Mouse (Mus musculus): ENCODE data around the gene Neo1. TPM values are rescaled to one million over a fixed set of nuclear protein-coding genes. Genes with fewer than 3 reads are reported as not detected.

Neo1 gene
- polyA plus RNA-seq (2012; rRNA removed): 25.1 and 28.6 TPM in 2 replicates

- under 1% methylated on average over 80 of the region's 86 CpGs for WGBS
- TF ChIP-seq CTCF (IDR thresholded peaks at IDR 0.05; ENCODE audit: insufficient read depth, low read length) (no peak), POLR2A (IDR thresholded peaks at IDR 0.05; ENCODE audit: borderline replicate concordance, extremely low read depth, low read depth, low read length) (no peak)
- peak within 1 kb of the TSS; percentile 62 for H3K4me3 ChIP-seq (replicated peaks; ENCODE audit: extremely low read depth, low read depth, low read length)
- H3K4me1 ChIP-seq (ENCODE audit: control insufficient read depth, insufficient read depth, low read length): peaks cover 6% of the 10 kb centered on the region; the same call in 1 of the 2 replicates
- DNase-seq: peak; percentile 81
Measured at GRCm38 (mm10) chr9:59036159-59036731, at the start of gene Neo1. Gene Neo1 (minus strand): TSS chr9:59036441.

DNA sequence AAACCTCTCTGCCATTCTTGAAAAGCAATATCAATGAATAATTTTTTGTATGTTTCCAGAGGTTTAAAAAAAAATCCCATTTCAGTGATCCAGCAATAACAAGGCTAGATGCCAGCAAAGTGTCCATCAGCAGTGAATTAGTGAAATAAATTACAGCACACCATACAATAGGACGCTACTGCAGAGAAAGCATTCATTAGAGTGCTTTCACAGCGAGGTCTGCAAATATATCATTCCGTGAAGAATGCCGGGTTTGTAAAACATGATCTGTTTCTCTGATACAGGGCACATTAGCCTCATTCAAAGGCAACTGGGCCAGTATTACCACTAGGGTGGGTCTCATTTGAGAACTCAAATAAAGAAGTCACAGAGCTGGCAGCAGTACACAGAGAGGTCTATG is 39.4 kb upstream of the Neo1 start:
- DNase-seq: no peak
- no peak for TF ChIP-seq POLR2A (IDR thresholded peaks at IDR 0.05; ENCODE audit: borderline replicate concordance, extremely low read depth, low read depth, low read length)
- TF ChIP-seq CTCF (IDR thresholded peaks at IDR 0.05; ENCODE audit: insufficient read depth, low read length): no peak

DNA sequence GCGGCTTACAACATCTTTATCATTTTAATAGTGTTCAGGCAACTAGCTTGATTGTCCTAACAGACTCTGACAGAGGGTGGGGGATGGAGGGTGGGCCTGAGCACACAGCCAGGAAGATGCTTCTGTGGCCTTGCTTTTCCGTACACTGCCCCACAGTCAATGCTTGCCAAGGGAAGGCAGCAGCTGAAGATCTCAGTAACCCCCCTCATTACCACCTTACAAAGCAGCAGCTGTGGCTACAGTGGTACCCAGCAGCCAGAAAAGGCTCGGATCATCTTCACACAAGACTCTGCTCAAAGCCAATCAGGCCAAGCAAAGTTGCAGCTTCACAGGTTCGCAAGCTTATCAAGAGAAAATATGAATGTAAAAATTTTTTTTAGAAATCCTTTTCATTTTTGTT is 37.6 kb upstream of the Neo1 start:
- peaks cover 2% of the 10 kb centered on the region; the same call in 1 of the 2 replicates for H3K4me1 ChIP-seq (ENCODE audit: control insufficient read depth, insufficient read depth, low read length)
- WGBS: 79% methylated on average over 4 of the region's 4 CpGs
- H3K4me3 ChIP-seq (replicated peaks; ENCODE audit: extremely low read depth, low read depth, low read length): no peak overlapping the region
- TF ChIP-seq CTCF (IDR thresholded peaks at IDR 0.05; ENCODE audit: insufficient read depth, low read length): no peak
- no peak for TF ChIP-seq POLR2A (IDR thresholded peaks at IDR 0.05; ENCODE audit: borderline replicate concordance, extremely low read depth, low read depth, low read length)
- DNase-seq: no peak

More for the DNA sequence above, 39.4 kb upstream of the Neo1 start:
- WGBS: 73% methylated on average over 4 of the region's 4 CpGs
- Histone ChIP-seq H3K4me3 (replicated peaks; ENCODE audit: extremely low read depth, low read depth, low read length) (no peak overlapping the region), H3K4me1 (ENCODE audit: control insufficient read depth, insufficient read depth, low read length) (peaks cover 2% of the 10 kb centered on the region; the same call in 1 of the 2 replicates)

DNA sequence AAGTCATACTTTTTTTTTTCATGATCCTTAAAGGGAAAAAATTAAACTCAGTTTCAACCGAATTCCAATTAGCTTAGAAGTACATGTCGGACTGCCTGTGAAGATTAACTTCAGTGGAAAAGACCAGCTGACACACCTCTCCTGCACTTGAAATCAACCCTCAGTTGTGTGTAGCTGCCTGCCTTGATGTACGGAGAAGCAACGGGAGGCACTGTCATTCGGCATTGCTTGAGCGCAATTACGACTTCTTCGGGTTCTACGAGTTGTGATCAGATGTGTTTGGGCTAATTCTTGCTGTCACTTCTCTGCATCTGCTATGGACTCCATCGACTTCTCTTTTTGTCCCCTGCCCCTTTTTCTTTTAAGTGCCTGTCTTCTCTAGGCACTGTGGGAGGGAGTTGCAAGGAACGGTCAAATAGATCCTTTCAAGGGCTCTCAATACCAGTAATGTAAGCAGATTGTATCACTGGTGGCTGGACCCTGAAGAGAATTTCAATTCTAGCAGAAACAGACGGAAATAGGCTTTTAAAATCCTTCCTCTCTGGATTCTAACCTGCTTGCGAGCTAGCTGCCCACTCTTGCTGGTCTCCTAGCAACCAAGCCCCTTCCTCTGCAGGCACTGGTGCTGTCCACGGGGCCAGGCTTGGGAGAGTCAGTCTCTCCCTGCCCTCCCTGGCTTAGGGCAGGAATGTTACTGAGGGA is 36.0 kb upstream of the Neo1 start:
- WGBS: 28% methylated on average over 14 of the region's 14 CpGs
- Histone ChIP-seq H3K4me3 (replicated peaks; ENCODE audit: extremely low read depth, low read depth, low read length) (no peak overlapping the region), H3K4me1 (ENCODE audit: control insufficient read depth, insufficient read depth, low read length) (peaks cover 2% of the 10 kb centered on the region; the same call in 1 of the 2 replicates)
- no peak for DNase-seq
- TF ChIP-seq POLR2A (IDR thresholded peaks at IDR 0.05; ENCODE audit: borderline replicate concordance, extremely low read depth, low read depth, low read length) (no peak), CTCF (IDR thresholded peaks at IDR 0.05; ENCODE audit: insufficient read depth, low read length) (no peak)

GRCm38 (mm10) chr9:59071220-59071977 is 35.2 kb upstream of the Neo1 start:
- WGBS: 31% methylated on average over 7 of the region's 7 CpGs
- DNase-seq: no peak
- Histone ChIP-seq H3K4me3 (replicated peaks; ENCODE audit: extremely low read depth, low read depth, low read length) (no peak overlapping the region), H3K4me1 (ENCODE audit: control insufficient read depth, insufficient read depth, low read length) (peaks cover 2% of the 10 kb centered on the region; the same call in 1 of the 2 replicates)
- TF ChIP-seq CTCF (IDR thresholded peaks at IDR 0.05; ENCODE audit: insufficient read depth, low read length) (no peak), POLR2A (IDR thresholded peaks at IDR 0.05; ENCODE audit: borderline replicate concordance, extremely low read depth, low read depth, low read length) (no peak)

DNA sequence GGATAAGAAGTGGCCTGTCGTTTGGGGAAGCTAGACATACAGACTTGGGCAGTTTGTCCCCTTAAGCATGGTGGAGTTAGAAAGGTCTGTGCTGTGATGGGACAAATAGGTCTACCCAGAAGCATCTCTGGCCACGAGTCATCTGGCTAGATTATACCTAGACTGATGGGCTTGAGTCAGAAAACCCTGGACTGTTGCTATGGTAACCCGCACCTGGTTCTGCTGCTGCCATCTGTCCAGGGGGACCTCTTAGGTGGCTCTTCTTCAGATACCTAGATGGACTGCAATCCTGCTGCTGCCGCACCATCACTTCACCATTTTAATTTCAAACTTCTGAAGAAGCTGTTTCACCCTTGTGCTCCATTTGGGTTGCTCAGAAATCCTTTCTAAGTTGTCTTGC is 34.0 kb upstream of the Neo1 start:
- no peak overlapping the region for H3K4me3 ChIP-seq (replicated peaks; ENCODE audit: extremely low read depth, low read depth, low read length)
- TF ChIP-seq POLR2A (IDR thresholded peaks at IDR 0.05; ENCODE audit: borderline replicate concordance, extremely low read depth, low read depth, low read length) (no peak), CTCF (IDR thresholded peaks at IDR 0.05; ENCODE audit: insufficient read depth, low read length) (no peak)
- H3K4me1 ChIP-seq (ENCODE audit: control insufficient read depth, insufficient read depth, low read length): peaks cover 2% of the 10 kb centered on the region; the same call in 1 of the 2 replicates
- DNase-seq: no peak
- WGBS: 85% methylated on average over 4 of the region's 4 CpGs

DNA sequence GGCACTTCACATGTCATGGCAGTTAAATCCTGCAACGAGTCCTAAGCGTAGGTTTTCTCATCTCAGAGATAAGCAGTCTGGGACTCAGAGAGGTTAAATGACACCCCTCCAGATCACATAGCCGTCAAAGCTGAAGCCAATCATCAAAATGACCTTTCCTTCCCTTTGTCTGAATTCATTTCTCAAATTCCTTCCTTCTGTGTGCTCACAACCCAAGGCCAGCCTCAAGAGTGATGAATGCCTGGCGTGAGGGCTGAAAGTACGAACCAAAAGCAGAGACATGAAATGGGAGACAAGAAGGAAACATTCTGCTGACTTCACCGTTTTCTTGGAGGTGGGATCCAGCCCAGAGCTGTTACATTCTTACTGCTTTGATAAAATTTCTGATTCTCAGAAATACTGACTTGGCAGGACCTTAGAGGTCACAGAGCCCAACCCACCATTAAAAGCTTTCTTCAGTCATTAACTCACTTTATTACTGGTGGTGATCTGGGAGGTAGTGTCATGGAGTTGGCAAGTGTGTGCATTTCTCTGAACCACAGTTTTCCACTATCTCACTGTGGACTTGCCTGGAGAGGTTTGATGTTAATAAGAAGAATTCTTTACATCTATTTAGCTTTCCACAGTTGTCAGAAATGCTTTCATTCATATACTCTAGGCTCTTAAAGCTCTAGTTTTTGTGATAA is 29.5 kb upstream of the Neo1 start:
- 37% methylated on average over 6 of the region's 6 CpGs for WGBS
- no peak for DNase-seq
- no peak for TF ChIP-seq CTCF (IDR thresholded peaks at IDR 0.05; ENCODE audit: insufficient read depth, low read length)
- TF ChIP-seq POLR2A (IDR thresholded peaks at IDR 0.05; ENCODE audit: borderline replicate concordance, extremely low read depth, low read depth, low read length): no peak
- Histone ChIP-seq H3K4me3 (replicated peaks; ENCODE audit: extremely low read depth, low read depth, low read length) (no peak overlapping the region), H3K4me1 (ENCODE audit: control insufficient read depth, insufficient read depth, low read length) (no peaks in the 10 kb centered on the region)

DNA sequence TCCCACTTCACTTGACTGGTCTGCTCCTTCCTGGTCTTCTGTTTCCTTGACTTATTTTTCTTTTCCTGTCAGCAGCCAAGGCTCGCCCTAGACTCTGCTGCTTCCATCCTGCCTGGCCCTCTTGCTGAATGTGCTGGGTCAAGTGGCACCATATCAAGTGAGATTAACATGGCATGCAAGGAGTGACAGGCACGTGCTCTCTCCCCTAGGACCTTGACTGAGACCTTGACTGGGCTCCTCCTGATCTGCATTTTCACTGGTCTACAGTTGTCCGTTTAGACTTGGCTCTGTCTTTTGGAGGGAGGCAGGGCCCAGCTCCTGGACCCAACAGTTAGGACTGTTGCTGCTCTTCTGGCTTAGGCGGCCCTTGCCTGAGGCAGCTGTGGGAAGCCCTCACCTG is 26.2 kb upstream of the Neo1 start:
- TF ChIP-seq POLR2A (IDR thresholded peaks at IDR 0.05; ENCODE audit: borderline replicate concordance, extremely low read depth, low read depth, low read length) (no peak), CTCF (IDR thresholded peaks at IDR 0.05; ENCODE audit: insufficient read depth, low read length) (no peak)
- 51% methylated on average over 4 of the region's 4 CpGs for WGBS
- Histone ChIP-seq H3K4me3 (replicated peaks; ENCODE audit: extremely low read depth, low read depth, low read length) (no peak overlapping the region), H3K4me1 (ENCODE audit: control insufficient read depth, insufficient read depth, low read length) (no peaks in the 10 kb centered on the region)
- no peak for DNase-seq

DNA sequence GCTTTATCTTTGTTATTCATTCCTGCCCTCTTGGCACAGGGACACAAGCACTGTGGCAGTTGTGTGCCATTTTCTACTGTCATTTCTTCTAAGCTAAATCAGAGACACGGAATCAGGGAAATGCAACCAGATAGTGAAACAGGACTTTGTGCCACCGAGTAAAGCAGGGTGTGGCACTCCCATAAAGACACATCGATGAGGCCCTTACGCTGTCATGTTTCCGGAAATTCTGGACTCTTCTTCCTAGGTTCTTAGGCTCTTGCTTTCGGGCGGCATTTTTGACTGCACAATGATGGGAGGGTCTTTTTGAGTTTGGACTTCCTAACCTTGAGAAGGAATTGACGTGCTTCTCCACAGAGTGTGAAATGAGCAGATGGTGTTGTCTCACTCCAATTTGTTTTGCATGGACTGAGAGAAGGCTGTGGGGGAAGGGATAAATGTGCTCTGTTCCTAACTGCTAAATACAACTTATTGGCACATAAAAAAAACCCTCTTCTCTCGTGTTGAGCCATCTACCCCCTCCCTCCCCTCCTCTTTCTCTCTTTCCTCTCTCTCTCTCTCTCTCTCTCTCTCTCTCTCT is 23.9 kb upstream of the Neo1 start:
- Histone ChIP-seq H3K4me3 (replicated peaks; ENCODE audit: extremely low read depth, low read depth, low read length) (no peak overlapping the region), H3K4me1 (ENCODE audit: control insufficient read depth, insufficient read depth, low read length) (no peaks in the 10 kb centered on the region)
- 79% methylated on average over 9 of the region's 9 CpGs for WGBS
- DNase-seq: no peak
- TF ChIP-seq POLR2A (IDR thresholded peaks at IDR 0.05; ENCODE audit: borderline replicate concordance, extremely low read depth, low read depth, low read length) (no peak), CTCF (IDR thresholded peaks at IDR 0.05; ENCODE audit: insufficient read depth, low read length) (no peak)
